Mouse (Mus musculus): ENCODE measurements at regions not wholly inside any gene's neighbourhood (a gene's known extent, or its start where the extent isn't known, plus 50 kb on each side); places are given as distances from the start of the nearest gene placed in this dataset.

DNA sequence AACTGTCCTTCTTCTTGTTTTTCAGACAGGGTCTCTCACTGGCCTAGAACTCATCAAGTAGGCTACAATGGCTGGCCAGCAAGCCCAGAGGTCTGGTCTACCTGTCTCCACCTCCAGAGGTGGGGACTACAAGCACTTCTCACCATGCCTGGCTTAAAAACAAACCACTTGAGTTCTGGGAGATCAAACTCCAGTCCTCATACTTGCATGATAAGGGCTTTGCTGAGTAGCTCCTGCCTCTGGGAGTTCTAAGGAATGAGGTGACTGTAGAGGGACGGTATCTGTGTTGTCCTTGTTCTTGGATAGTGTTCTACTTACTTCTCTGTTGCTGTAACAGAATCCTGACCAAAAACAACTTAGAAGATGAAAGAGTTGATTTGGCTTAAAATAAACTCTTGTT, 654.6 kb upstream of the Fam160b2 start:
- no peak for TF ChIP-seq CTCF (IDR thresholded peaks at IDR 0.05; ENCODE audit: low read depth, low read length)
- no peak for TF ChIP-seq POLR2A (IDR thresholded peaks at IDR 0.05; ENCODE audit: extremely low read depth, insufficient read depth, low read length)
